Mouse (Mus musculus): ENCODE results near the gene Polr1b. TPM values are rescaled to one million over a fixed set of nuclear protein-coding genes. Genes with fewer than 3 reads are reported as not detected.
A peak's percentile ranks its signal among the peaks of the same experiment; 100 is the strongest.

The Polr1b gene
- polyA plus RNA-seq, 1 experiment from 2014 or later = 26.8 TPM

- H3K36me3 ChIP-seq (ENCODE audit: control insufficient read depth, insufficient read depth, low read length) = no peaks in the 10 kb centered on the region; the same call in none of the 2 replicates
- under 1% methylated on average over 20 of the region's 20 CpGs for WGBS
- H3K4me1 ChIP-seq (ENCODE audit: control insufficient read depth, insufficient read depth, low read length) = peaks cover 12% of the 10 kb centered on the region
- H3K9ac ChIP-seq (replicated peaks; ENCODE audit: low read depth, low read length) = peak overlapping the region; percentile 66
- peak; percentile 77 for ATAC-seq (ENCODE audit: insufficient number of reproducible peaks, insufficient read depth, low FRiP score, low read depth)
- peak overlapping the region; percentile 68 for H3K4me2 ChIP-seq (replicated peaks; ENCODE audit: low read depth, low read length)
- H3K27ac ChIP-seq (ENCODE audit: low read length) = peak overlapping the region; percentile 56; the same call in 1 of the 2 replicates
- peak overlapping the region; percentile 80 for H3K4me3 ChIP-seq (ENCODE audit: low read depth, low read length)
- no peaks in the 10 kb centered on the region for H3K9me3 ChIP-seq (ENCODE audit: control insufficient read depth, low read depth, low read length)
- no peaks in the 10 kb centered on the region for H3K27me3 ChIP-seq (ENCODE audit: control insufficient read depth, insufficient read depth, low read length)
Observed at GRCm38 (mm10) chr2:129066326-129066725, 34.5 kb upstream of the Polr1b start.

GRCm38 (mm10) chr2:129070296-129070695, 30.5 kb upstream of the Polr1b start:
- Histone ChIP-seq H3K4me2 (replicated peaks; ENCODE audit: low read depth, low read length) (no peak overlapping the region), H3K4me1 (ENCODE audit: control insufficient read depth, insufficient read depth, low read length) (peaks cover 12% of the 10 kb centered on the region), H3K9ac (replicated peaks; ENCODE audit: low read depth, low read length) (no peak overlapping the region), H3K36me3 (ENCODE audit: control insufficient read depth, insufficient read depth, low read length) (no peaks in the 10 kb centered on the region; the same call in none of the 2 replicates), H3K4me3 (ENCODE audit: low read depth, low read length) (no peak overlapping the region), H3K27ac (ENCODE audit: low read length) (no peak overlapping the region), H3K27me3 (ENCODE audit: control insufficient read depth, insufficient read depth, low read length) (no peaks in the 10 kb centered on the region), H3K9me3 (ENCODE audit: control insufficient read depth, low read depth, low read length) (no peaks in the 10 kb centered on the region)
- WGBS = 91% methylated on average over 3 of the region's 3 CpGs
- no peak for ATAC-seq (ENCODE audit: insufficient number of reproducible peaks, insufficient read depth, low FRiP score, low read depth)

DNA sequence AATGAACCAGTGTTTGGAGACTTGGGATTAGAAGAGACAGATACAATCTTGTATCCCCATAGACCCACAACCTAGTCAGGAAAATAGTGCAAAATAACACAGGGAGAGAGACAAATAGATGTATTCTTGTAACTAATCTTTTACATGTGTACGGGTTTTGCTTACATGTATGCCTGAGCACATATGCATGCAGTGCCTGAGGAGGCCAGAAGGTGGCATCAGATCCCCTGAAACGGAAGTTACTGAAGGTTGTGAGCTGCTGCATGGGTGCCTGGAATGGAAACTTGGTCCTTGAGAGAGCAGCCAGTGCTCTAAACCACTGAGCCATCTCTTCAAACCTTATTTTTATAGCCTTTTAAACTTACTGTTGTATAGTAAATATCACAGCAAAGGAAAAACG, 22.5 kb upstream of the Polr1b start:
- Histone ChIP-seq H3K27ac (ENCODE audit: low read length) (no peak overlapping the region), H3K9me3 (ENCODE audit: control insufficient read depth, low read depth, low read length) (no peaks in the 10 kb centered on the region), H3K9ac (replicated peaks; ENCODE audit: low read depth, low read length) (no peak overlapping the region), H3K4me3 (ENCODE audit: low read depth, low read length) (no peak overlapping the region), H3K36me3 (ENCODE audit: control insufficient read depth, insufficient read depth, low read length) (peaks cover 27% of the 10 kb centered on the region), H3K4me1 (ENCODE audit: control insufficient read depth, insufficient read depth, low read length) (no peaks in the 10 kb centered on the region), H3K27me3 (ENCODE audit: control insufficient read depth, insufficient read depth, low read length) (no peaks in the 10 kb centered on the region), H3K4me2 (replicated peaks; ENCODE audit: low read depth, low read length) (no peak overlapping the region)
- WGBS = 76% methylated on average over 3 of the region's 3 CpGs
- no peak for ATAC-seq (ENCODE audit: insufficient number of reproducible peaks, insufficient read depth, low FRiP score, low read depth)

DNA sequence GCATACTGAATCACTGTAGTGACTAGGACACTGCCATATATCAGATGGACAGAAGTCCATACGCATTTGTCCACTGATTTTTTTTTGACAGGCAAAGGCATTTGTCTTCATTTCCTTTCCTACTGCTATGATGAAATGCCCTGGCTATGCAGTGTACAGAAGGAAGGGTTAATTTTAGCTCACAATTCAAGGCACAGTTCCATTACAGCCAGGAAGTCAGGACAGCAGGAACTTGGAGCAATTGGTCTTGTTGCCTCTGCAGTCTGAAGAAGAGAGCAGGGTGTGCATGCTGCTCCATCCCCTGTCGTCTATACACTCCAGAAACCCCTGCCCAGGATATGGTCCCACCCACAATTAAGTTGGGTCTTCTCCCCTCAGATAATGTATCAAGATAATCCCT, 21.6 kb upstream of the Polr1b start:
- H3K4me3 ChIP-seq (ENCODE audit: low read depth, low read length) = no peak overlapping the region
- WGBS = 67% methylated on average over 2 of the region's 2 CpGs
- H3K9ac ChIP-seq (replicated peaks; ENCODE audit: low read depth, low read length) = no peak overlapping the region
- H3K4me1 ChIP-seq (ENCODE audit: control insufficient read depth, insufficient read depth, low read length) = no peaks in the 10 kb centered on the region
- H3K27me3 ChIP-seq (ENCODE audit: control insufficient read depth, insufficient read depth, low read length) = no peaks in the 10 kb centered on the region
- H3K27ac ChIP-seq (ENCODE audit: low read length) = no peak overlapping the region
- H3K9me3 ChIP-seq (ENCODE audit: control insufficient read depth, low read depth, low read length) = no peaks in the 10 kb centered on the region
- peaks cover 27% of the 10 kb centered on the region for H3K36me3 ChIP-seq (ENCODE audit: control insufficient read depth, insufficient read depth, low read length)
- no peak for ATAC-seq (ENCODE audit: insufficient number of reproducible peaks, insufficient read depth, low FRiP score, low read depth)
- H3K4me2 ChIP-seq (replicated peaks; ENCODE audit: low read depth, low read length) = no peak overlapping the region

DNA sequence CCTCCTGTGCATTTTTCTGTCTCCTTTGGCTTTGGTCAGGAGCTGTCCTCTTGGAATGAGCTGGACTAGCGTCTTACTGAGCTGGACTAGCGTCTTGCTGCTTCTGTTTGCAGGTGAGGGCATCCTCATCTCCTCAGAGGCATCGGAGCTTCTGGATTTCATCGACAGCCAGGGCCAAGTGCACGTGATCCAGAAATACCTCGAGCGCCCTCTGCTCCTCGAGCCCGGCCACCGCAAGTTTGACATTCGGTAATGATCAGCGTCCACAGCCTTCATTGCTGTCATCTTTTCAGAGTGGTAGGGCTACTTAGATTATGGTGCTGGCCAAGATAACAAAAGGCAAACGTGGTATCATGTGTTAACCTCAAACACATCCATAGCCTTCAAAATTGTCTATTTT, 19.7 kb upstream of the Polr1b start:
- no peaks in the 10 kb centered on the region for H3K9me3 ChIP-seq (ENCODE audit: control insufficient read depth, low read depth, low read length)
- no peak overlapping the region for H3K27ac ChIP-seq (ENCODE audit: low read length)
- ATAC-seq (ENCODE audit: insufficient number of reproducible peaks, insufficient read depth, low FRiP score, low read depth) = no peak
- no peaks in the 10 kb centered on the region for H3K27me3 ChIP-seq (ENCODE audit: control insufficient read depth, insufficient read depth, low read length)
- H3K4me1 ChIP-seq (ENCODE audit: control insufficient read depth, insufficient read depth, low read length) = no peaks in the 10 kb centered on the region
- H3K36me3 ChIP-seq (ENCODE audit: control insufficient read depth, insufficient read depth, low read length) = peaks cover 30% of the 10 kb centered on the region
- H3K9ac ChIP-seq (replicated peaks; ENCODE audit: low read depth, low read length) = no peak overlapping the region
- H3K4me3 ChIP-seq (ENCODE audit: low read depth, low read length) = no peak overlapping the region
- 64% methylated on average over 13 of the region's 13 CpGs for WGBS
- no peak overlapping the region for H3K4me2 ChIP-seq (replicated peaks; ENCODE audit: low read depth, low read length)

DNA sequence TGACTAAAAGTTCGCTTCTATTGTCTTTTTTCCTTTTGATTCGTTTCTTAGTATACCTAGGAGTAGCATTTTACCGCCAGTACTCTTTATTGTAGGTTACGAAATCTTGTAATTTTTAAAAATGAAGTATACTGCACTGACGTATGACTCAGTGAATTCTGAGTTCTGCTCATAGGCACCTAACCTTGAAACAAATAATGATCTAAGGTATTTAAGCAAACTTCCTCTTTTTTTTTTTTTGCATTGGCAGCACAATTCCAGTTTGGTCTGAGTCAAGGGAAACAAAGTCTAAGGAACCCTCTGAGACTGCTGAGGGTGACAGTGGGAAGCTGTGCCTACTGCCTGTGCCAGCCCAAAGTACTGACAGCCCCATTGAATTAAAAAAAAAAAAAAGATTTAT, 17.3 kb upstream of the Polr1b start:
- H3K4me3 ChIP-seq (ENCODE audit: low read depth, low read length) = no peak overlapping the region
- no peaks in the 10 kb centered on the region for H3K9me3 ChIP-seq (ENCODE audit: control insufficient read depth, low read depth, low read length)
- WGBS = 89% methylated on average over 5 of the region's 5 CpGs
- no peak overlapping the region for H3K4me2 ChIP-seq (replicated peaks; ENCODE audit: low read depth, low read length)
- H3K9ac ChIP-seq (replicated peaks; ENCODE audit: low read depth, low read length) = no peak overlapping the region
- H3K27ac ChIP-seq (ENCODE audit: low read length) = no peak overlapping the region
- no peaks in the 10 kb centered on the region for H3K4me1 ChIP-seq (ENCODE audit: control insufficient read depth, insufficient read depth, low read length)
- ATAC-seq (ENCODE audit: insufficient number of reproducible peaks, insufficient read depth, low FRiP score, low read depth) = no peak
- peaks cover 20% of the 10 kb centered on the region for H3K36me3 ChIP-seq (ENCODE audit: control insufficient read depth, insufficient read depth, low read length)
- H3K27me3 ChIP-seq (ENCODE audit: control insufficient read depth, insufficient read depth, low read length) = no peaks in the 10 kb centered on the region

GRCm38 (mm10) chr2:129084959-129085358, 15.8 kb upstream of the Polr1b start:
- Histone ChIP-seq H3K27me3 (ENCODE audit: control insufficient read depth, insufficient read depth, low read length) (no peaks in the 10 kb centered on the region), H3K27ac (ENCODE audit: low read length) (no peak overlapping the region), H3K36me3 (ENCODE audit: control insufficient read depth, insufficient read depth, low read length) (peaks cover 16% of the 10 kb centered on the region), H3K4me2 (replicated peaks; ENCODE audit: low read depth, low read length) (no peak overlapping the region), H3K4me3 (ENCODE audit: low read depth, low read length) (no peak overlapping the region), H3K9ac (replicated peaks; ENCODE audit: low read depth, low read length) (no peak overlapping the region), H3K4me1 (ENCODE audit: control insufficient read depth, insufficient read depth, low read length) (no peaks in the 10 kb centered on the region), H3K9me3 (ENCODE audit: control insufficient read depth, low read depth, low read length) (no peaks in the 10 kb centered on the region)
- whole genome bisulfite sequencing = 59% methylated on average over 2 of the region's 2 CpGs
- no peak for ATAC-seq (ENCODE audit: insufficient number of reproducible peaks, insufficient read depth, low FRiP score, low read depth)

DNA sequence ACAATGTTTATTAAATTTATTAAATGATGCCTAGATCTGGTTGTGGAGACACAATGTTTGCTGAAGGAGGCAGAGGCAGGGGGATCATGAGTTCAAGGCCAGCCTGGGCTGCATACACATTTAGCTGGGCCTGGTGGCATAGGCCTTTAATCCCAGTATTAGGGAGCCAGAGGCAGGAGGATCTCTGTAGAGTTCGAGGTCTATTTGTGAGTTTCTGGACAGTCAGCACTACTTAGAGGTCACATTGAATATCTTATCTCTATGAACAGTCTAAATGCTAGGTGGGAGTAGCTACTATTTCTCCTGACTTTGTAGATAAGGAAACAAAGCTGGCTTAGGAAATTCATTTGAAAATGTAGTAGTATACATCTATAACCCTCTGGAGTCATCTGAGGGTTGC, 13.3 kb upstream of the Polr1b start:
- no peaks in the 10 kb centered on the region for H3K9me3 ChIP-seq (ENCODE audit: control insufficient read depth, low read depth, low read length)
- WGBS = 93% methylated on average over 1 of the region's 1 CpGs
- no peak for ATAC-seq (ENCODE audit: insufficient number of reproducible peaks, insufficient read depth, low FRiP score, low read depth)
- no peak overlapping the region for H3K4me2 ChIP-seq (replicated peaks; ENCODE audit: low read depth, low read length)
- H3K4me3 ChIP-seq (ENCODE audit: low read depth, low read length) = no peak overlapping the region
- H3K27ac ChIP-seq (ENCODE audit: low read length) = no peak overlapping the region
- no peak overlapping the region for H3K9ac ChIP-seq (replicated peaks; ENCODE audit: low read depth, low read length)
- H3K27me3 ChIP-seq (ENCODE audit: control insufficient read depth, insufficient read depth, low read length) = no peaks in the 10 kb centered on the region
- H3K36me3 ChIP-seq (ENCODE audit: control insufficient read depth, insufficient read depth, low read length) = peaks cover 14% of the 10 kb centered on the region
- H3K4me1 ChIP-seq (ENCODE audit: control insufficient read depth, insufficient read depth, low read length) = no peaks in the 10 kb centered on the region

DNA sequence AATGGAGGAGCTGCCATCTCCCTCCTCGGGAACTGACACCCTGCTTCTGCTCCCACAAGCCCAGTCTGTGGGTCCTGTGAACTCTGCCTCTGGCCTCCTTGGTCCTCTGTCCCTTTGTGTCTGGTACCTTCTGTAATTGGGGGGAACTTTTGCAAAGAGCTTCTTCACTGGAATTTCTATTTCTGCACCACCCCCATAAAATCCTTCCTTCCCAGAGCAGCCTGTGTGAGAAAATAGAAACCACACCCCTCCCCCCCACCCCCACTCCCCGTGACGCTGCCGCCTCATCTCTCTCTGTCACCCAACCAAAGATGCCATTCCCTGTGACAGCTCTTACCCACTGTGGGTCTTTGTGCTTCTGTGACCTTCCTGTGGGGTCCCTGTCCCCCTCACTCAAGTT, 10.4 kb upstream of the Polr1b start:
- no peak overlapping the region for H3K4me3 ChIP-seq (ENCODE audit: low read depth, low read length)
- H3K27me3 ChIP-seq (ENCODE audit: control insufficient read depth, insufficient read depth, low read length) = no peaks in the 10 kb centered on the region
- ATAC-seq (ENCODE audit: insufficient number of reproducible peaks, insufficient read depth, low FRiP score, low read depth) = no peak
- 68% methylated on average over 4 of the region's 4 CpGs for WGBS
- H3K4me2 ChIP-seq (replicated peaks; ENCODE audit: low read depth, low read length) = no peak overlapping the region
- peaks cover 16% of the 10 kb centered on the region for H3K36me3 ChIP-seq (ENCODE audit: control insufficient read depth, insufficient read depth, low read length)
- H3K9me3 ChIP-seq (ENCODE audit: control insufficient read depth, low read depth, low read length) = no peaks in the 10 kb centered on the region
- H3K9ac ChIP-seq (replicated peaks; ENCODE audit: low read depth, low read length) = no peak overlapping the region
- no peak overlapping the region for H3K27ac ChIP-seq (ENCODE audit: low read length)
- no peaks in the 10 kb centered on the region for H3K4me1 ChIP-seq (ENCODE audit: control insufficient read depth, insufficient read depth, low read length)
